Mouse (Mus musculus) heart, adult 2 months (tissue): ENCODE measurements around the gene Olfr464.

Source experiments
- CTCF ChIP-seq: fragments of 200-600 bp; IDR thresholded peaks from 2 replicates; pipeline ENCODE4 v1.8.1; 2022; ENCODE audit warnings: antibody characterized with exemption, mild to moderate bottlenecking, moderate library complexity
- POLR2A ChIP-seq: fragments of 200-500 bp; IDR thresholded peaks from 2 replicates; pipeline ENCODE4 v1.6.1; 2011; ENCODE audit warnings: mild to moderate bottlenecking, low read depth, low read length, control low read depth; ENCODE audit not compliant: insufficient read depth

GRCm38 (mm10) chr11:87881714-87882113 lies 39.1 kb downstream of the Olfr464 start:
- no peak for TF ChIP-seq CTCF
- TF ChIP-seq POLR2A, result no peak
